Mouse (Mus musculus) kidney, embryonic 15.5 days (tissue): ENCODE measurements around the gene Slc41a1. TPM values are rescaled to one million over a fixed set of nuclear protein-coding genes. Genes with fewer than 3 reads are reported as not detected.

Experiments used
- ATAC-seq: fragments of 200-750 bp; cut with Nextera tagmentation; replicated peaks from 2 replicates; pipeline ENCODE4 v1.8.0; 2017; ENCODE audit warnings: moderate TSS enrichment; ENCODE audit not compliant: low FRiP score
- H3K27ac ChIP-seq: fragments of 300-500 bp; sonication (generic); 2 replicates; pipeline ENCODE4 v1.5.1; 2015; ENCODE audit warnings: mild to moderate bottlenecking, inconsistent platforms
- H3K27me3 ChIP-seq: fragments of 300-500 bp; sonication (generic); 2 replicates; pipeline ENCODE4 v1.6.1; 2015; ENCODE audit warnings: inconsistent platforms
- H3K36me3 ChIP-seq: fragments of 300-500 bp; sonication (generic); 2 replicates; pipeline ENCODE4 v1.6.1; 2015; ENCODE audit warnings: inconsistent platforms
- H3K4me1 ChIP-seq: fragments of 300-500 bp; sonication (generic); 2 replicates; pipeline ENCODE4 v1.6.1; 2015; ENCODE audit warnings: inconsistent platforms
- H3K4me2 ChIP-seq: fragments of 300-500 bp; sonication (generic); 2 replicates; pipeline ENCODE4 v1.6.1; 2015; ENCODE audit warnings: moderate library complexity, mild to moderate bottlenecking, inconsistent platforms
- H3K4me3 ChIP-seq: fragments of 300-500 bp; sonication (generic); replicated peaks from 2 replicates; pipeline ENCODE4 v1.5.1; 2015; ENCODE audit warnings: mild to moderate bottlenecking, inconsistent platforms
- H3K9ac ChIP-seq: fragments of 300-500 bp; sonication (generic); 2 replicates; pipeline ENCODE4 v1.6.1; 2015; ENCODE audit warnings: mild to moderate bottlenecking, inconsistent platforms
- H3K9me3 ChIP-seq: fragments of 300-500 bp; sonication (generic); replicated peaks from 2 replicates; pipeline ENCODE4 v1.6.1; 2016; ENCODE audit warnings: inconsistent platforms
- WGBS: fragments of 180-500 bp; shearing (Covaris S2); methylation state at CpG from one replicate; pipeline ENCODE4 v1.1.7; 2015; ENCODE audit warnings: mixed read lengths; 5-methylcytosine and 5-hydroxymethylcytosine counted together
- polyA plus RNA-seq: library from polyadenylated mRNA; unstranded; fragments of >200 nt; fragmentation: Nextera tagmentation; extraction: Ambion mirVana; gene quantifications from 2 replicates; pipeline ENCODE4 v1.2.1, GENCODE M21; 2015

Slc41a1 gene
- 12.7 and 15.5 TPM in 2 replicates for polyA plus RNA-seq

- H3K4me1 ChIP-seq = peaks cover 31% of the 10 kb centered on the region
- 2% methylated on average over 25 of the region's 25 CpGs for WGBS
- H3K9me3 ChIP-seq = no peaks in the 10 kb centered on the region
- peak within 1 kb of the TSS; percentile 69 for H3K9ac ChIP-seq
- ATAC-seq = no peak
- no peaks in the 10 kb centered on the region for H3K27me3 ChIP-seq
- H3K4me2 ChIP-seq = peak within 1 kb of the TSS; percentile 85
- peaks cover 17% of the 10 kb centered on the region for H3K36me3 ChIP-seq
- peak within 1 kb of the TSS; percentile 88 for H3K4me3 ChIP-seq
- peak within 1 kb of the TSS; percentile 91 for H3K27ac ChIP-seq
Measured at GRCm38 (mm10) chr1:131827207-131827786, at the start of gene Slc41a1. Slc41a1 (plus strand) TSS chr1:131827493.

GRCm38 (mm10) chr1:131794591-131794990, 32.7 kb upstream of the Slc41a1 start:
- Histone ChIP-seq H3K4me2 (no peak overlapping the region), H3K27me3 (peaks cover 11% of the 10 kb centered on the region), H3K36me3 (no peaks in the 10 kb centered on the region), H3K4me3 (no peak overlapping the region), H3K27ac (no peak overlapping the region), H3K9me3 (no peaks in the 10 kb centered on the region), H3K9ac (no peak overlapping the region), H3K4me1 (peaks cover 6% of the 10 kb centered on the region; the same call in 1 of the 2 replicates)
- 36% methylated on average over 3 of the region's 3 CpGs for whole genome bisulfite sequencing
- no peak for ATAC-seq

GRCm38 (mm10) chr1:131795171-131795570, 32.1 kb upstream of the Slc41a1 start:
- H3K27me3 ChIP-seq = peaks cover 11% of the 10 kb centered on the region
- H3K9ac ChIP-seq = no peak overlapping the region
- H3K27ac ChIP-seq = no peak overlapping the region
- whole genome bisulfite sequencing = 84% methylated on average over 3 of the region's 3 CpGs
- no peaks in the 10 kb centered on the region for H3K36me3 ChIP-seq
- H3K4me1 ChIP-seq = peaks cover 6% of the 10 kb centered on the region; the same call in 1 of the 2 replicates
- H3K9me3 ChIP-seq = no peaks in the 10 kb centered on the region
- no peak for ATAC-seq
- H3K4me2 ChIP-seq = no peak overlapping the region
- H3K4me3 ChIP-seq = no peak overlapping the region

GRCm38 (mm10) chr1:131797202-131797909, 29.9 kb upstream of the Slc41a1 start, which contains the start of gene Pm20d1:
Pm20d1 (plus strand) TSS chr1:131797381.
- ATAC-seq = peak; percentile 76
- Histone ChIP-seq H3K9ac (peak within 1 kb of the TSS; percentile 35; the same call in 1 of the 2 replicates), H3K27ac (no peak within 1 kb of the TSS), H3K36me3 (no peaks in the 10 kb centered on the region), H3K27me3 (peaks cover 11% of the 10 kb centered on the region), H3K4me2 (peak within 1 kb of the TSS; percentile 59), H3K9me3 (no peaks in the 10 kb centered on the region), H3K4me1 (peaks cover 6% of the 10 kb centered on the region; the same call in 1 of the 2 replicates), H3K4me3 (peak within 1 kb of the TSS; percentile 35)
- 5% methylated on average over 26 of the region's 26 CpGs for WGBS

- Histone ChIP-seq H3K36me3 (no peaks in the 10 kb centered on the region), H3K9me3 (no peaks in the 10 kb centered on the region), H3K4me2 (no peak overlapping the region), H3K9ac (no peak overlapping the region), H3K27ac (no peak overlapping the region), H3K4me1 (peaks cover 6% of the 10 kb centered on the region; the same call in 1 of the 2 replicates), H3K4me3 (no peak overlapping the region), H3K27me3 (peaks cover 11% of the 10 kb centered on the region)
- WGBS = 47% methylated on average over 1 of the region's 1 CpGs
- ATAC-seq = no peak
Measured at GRCm38 (mm10) chr1:131800001-131800400, 27.3 kb upstream of the Slc41a1 start.

GRCm38 (mm10) chr1:131801071-131801470, 26.2 kb upstream of the Slc41a1 start:
- Histone ChIP-seq H3K9ac (no peak overlapping the region), H3K4me3 (no peak overlapping the region), H3K4me2 (no peak overlapping the region), H3K27me3 (peaks cover 11% of the 10 kb centered on the region), H3K36me3 (no peaks in the 10 kb centered on the region), H3K4me1 (peaks cover 6% of the 10 kb centered on the region; the same call in 1 of the 2 replicates), H3K27ac (no peak overlapping the region), H3K9me3 (no peaks in the 10 kb centered on the region)
- ATAC-seq = no peak
- WGBS = 96% methylated on average over 8 of the region's 8 CpGs

GRCm38 (mm10) chr1:131802652-131803051, 24.6 kb upstream of the Slc41a1 start:
- H3K36me3 ChIP-seq = no peaks in the 10 kb centered on the region
- WGBS = 86% methylated on average over 5 of the region's 5 CpGs
- ATAC-seq = no peak

GRCm38 (mm10) chr1:131804166-131804565, 23.1 kb upstream of the Slc41a1 start:
- no peak overlapping the region for H3K27ac ChIP-seq

More at GRCm38 (mm10) chr1:131802652-131803051, 24.6 kb upstream of the Slc41a1 start:
- H3K4me3 ChIP-seq = no peak overlapping the region
- no peaks in the 10 kb centered on the region for H3K9me3 ChIP-seq
- H3K4me2 ChIP-seq = no peak overlapping the region
- no peak overlapping the region for H3K9ac ChIP-seq
- peaks cover 2% of the 10 kb centered on the region; the same call in 1 of the 2 replicates for H3K4me1 ChIP-seq
- H3K27me3 ChIP-seq = peaks cover 11% of the 10 kb centered on the region
- no peak overlapping the region for H3K27ac ChIP-seq

GRCm38 (mm10) chr1:131808986-131809385, 18.3 kb upstream of the Slc41a1 start:
- no peaks in the 10 kb centered on the region for H3K9me3 ChIP-seq
- no peak overlapping the region for H3K4me2 ChIP-seq
- H3K27ac ChIP-seq = no peak overlapping the region
- H3K4me1 ChIP-seq = no peaks in the 10 kb centered on the region
- H3K4me3 ChIP-seq = no peak overlapping the region
- WGBS = 67% methylated on average over 1 of the region's 1 CpGs
- no peaks in the 10 kb centered on the region for H3K27me3 ChIP-seq
- H3K36me3 ChIP-seq = no peaks in the 10 kb centered on the region
- H3K9ac ChIP-seq = no peak overlapping the region
- ATAC-seq = no peak

More at GRCm38 (mm10) chr1:131804166-131804565, 23.1 kb upstream of the Slc41a1 start:
- no peaks in the 10 kb centered on the region for H3K9me3 ChIP-seq
- H3K27me3 ChIP-seq = no peaks in the 10 kb centered on the region
- ATAC-seq = no peak
- H3K9ac ChIP-seq = no peak overlapping the region
- no peaks in the 10 kb centered on the region for H3K4me1 ChIP-seq
- WGBS = 91% methylated on average over 3 of the region's 3 CpGs
- H3K36me3 ChIP-seq = no peaks in the 10 kb centered on the region
- no peak overlapping the region for H3K4me3 ChIP-seq
- H3K4me2 ChIP-seq = no peak overlapping the region

- H3K4me3 ChIP-seq = no peak overlapping the region
- H3K27ac ChIP-seq = no peak overlapping the region
- H3K27me3 ChIP-seq = no peaks in the 10 kb centered on the region
- H3K36me3 ChIP-seq = no peaks in the 10 kb centered on the region
- no peak overlapping the region for H3K9ac ChIP-seq
- H3K4me1 ChIP-seq = no peaks in the 10 kb centered on the region
- H3K9me3 ChIP-seq = no peaks in the 10 kb centered on the region
- ATAC-seq = no peak
- 64% methylated on average over 2 of the region's 2 CpGs for WGBS
- H3K4me2 ChIP-seq = no peak overlapping the region
Measured at GRCm38 (mm10) chr1:131809651-131810050, 17.6 kb upstream of the Slc41a1 start.

- no peaks in the 10 kb centered on the region for H3K36me3 ChIP-seq
- no peak for ATAC-seq
- H3K27me3 ChIP-seq = no peaks in the 10 kb centered on the region
- no peak overlapping the region for H3K9ac ChIP-seq
- H3K4me1 ChIP-seq = no peaks in the 10 kb centered on the region
- H3K9me3 ChIP-seq = no peaks in the 10 kb centered on the region
- H3K27ac ChIP-seq = no peak overlapping the region
- no peak overlapping the region for H3K4me3 ChIP-seq
- 68% methylated on average over 1 of the region's 1 CpGs for WGBS
- no peak overlapping the region for H3K4me2 ChIP-seq
Measured at GRCm38 (mm10) chr1:131811393-131811792, 15.9 kb upstream of the Slc41a1 start.

- H3K4me1 ChIP-seq = no peaks in the 10 kb centered on the region
- no peaks in the 10 kb centered on the region for H3K27me3 ChIP-seq
- no peak overlapping the region for H3K27ac ChIP-seq
- no peak for ATAC-seq
- no peak overlapping the region for H3K4me2 ChIP-seq
- no peak overlapping the region for H3K9ac ChIP-seq
- WGBS = 44% methylated on average over 9 of the region's 9 CpGs
- no peak overlapping the region for H3K4me3 ChIP-seq
- no peaks in the 10 kb centered on the region for H3K9me3 ChIP-seq
- H3K36me3 ChIP-seq = no peaks in the 10 kb centered on the region
Measured at GRCm38 (mm10) chr1:131812006-131812405, 15.3 kb upstream of the Slc41a1 start.
